Mouse (Mus musculus) kidney, adult 9 months (tissue): Measurements from ENCODE around the gene Ptrh1.

ENCODE experiments used
- DNase-seq: peaks from one replicate; pipeline ENCODE4 v3.0.0; 2022

Ptrh1 gene

GRCm38 (mm10) chr2:32775359-32776074 is at the start of gene Ptrh1, which contains the start of gene Ttc16:
Ptrh1 (plus strand) TSS chr2:32775786.
Ttc16 (minus strand) TSS chr2:32775633.
- peak; percentile 99 for DNase-seq

GRCm38 (mm10) chr2:32727435-32727834 is 48.2 kb upstream of the Ptrh1 start:
- peak; percentile 98 for DNase-seq

GRCm38 (mm10) chr2:32728463-32728862 is 47.1 kb upstream of the Ptrh1 start:
- DNase-seq: peak; percentile 77

GRCm38 (mm10) chr2:32729547-32729946 is 46.0 kb upstream of the Ptrh1 start:
- DNase-seq: no peak

GRCm38 (mm10) chr2:32730854-32731253 is 44.7 kb upstream of the Ptrh1 start:
- no peak for DNase-seq

GRCm38 (mm10) chr2:32731911-32732310 is 43.7 kb upstream of the Ptrh1 start:
- DNase-seq: no peak

- no peak for DNase-seq
Measured at GRCm38 (mm10) chr2:32732695-32733094, 42.9 kb upstream of the Ptrh1 start.

- no peak for DNase-seq
Measured at GRCm38 (mm10) chr2:32734480-32734879, 41.1 kb upstream of the Ptrh1 start.

- DNase-seq: peak; percentile 78
Measured at GRCm38 (mm10) chr2:32734933-32735332, 40.7 kb upstream of the Ptrh1 start.

GRCm38 (mm10) chr2:32736306-32736829 is 39.2 kb upstream of the Ptrh1 start:
- DNase-seq: no peak

GRCm38 (mm10) chr2:32737008-32737407 is 38.6 kb upstream of the Ptrh1 start:
- no peak for DNase-seq

GRCm38 (mm10) chr2:32739311-32739710 is 36.3 kb upstream of the Ptrh1 start:
- no peak for DNase-seq

- no peak for DNase-seq
Measured at GRCm38 (mm10) chr2:32740916-32741272, 34.7 kb upstream of the Ptrh1 start, which contains the start of gene 6330409D20Rik. 6330409D20Rik (minus strand) TSS chr2:32741016.

GRCm38 (mm10) chr2:32741273-32742172 is 34.1 kb upstream of the Ptrh1 start:
- no peak for DNase-seq

- no peak for DNase-seq
Measured at GRCm38 (mm10) chr2:32742173-32742531, 33.4 kb upstream of the Ptrh1 start.

GRCm38 (mm10) chr2:32744272-32744982 is 31.2 kb upstream of the Ptrh1 start:
- no peak for DNase-seq

GRCm38 (mm10) chr2:32749082-32749481 is 26.5 kb upstream of the Ptrh1 start:
- no peak for DNase-seq

GRCm38 (mm10) chr2:32750199-32750598 is 25.4 kb upstream of the Ptrh1 start:
- no peak for DNase-seq

GRCm38 (mm10) chr2:32750887-32751664 is 24.5 kb upstream of the Ptrh1 start:
- peak; percentile 92 for DNase-seq

GRCm38 (mm10) chr2:32751665-32752033 is 23.9 kb upstream of the Ptrh1 start:
- no peak for DNase-seq

- DNase-seq: no peak
Measured at GRCm38 (mm10) chr2:32752181-32752580, 23.4 kb upstream of the Ptrh1 start.

GRCm38 (mm10) chr2:32756674-32757055 is 18.9 kb upstream of the Ptrh1 start:
- no peak for DNase-seq
